Mouse (Mus musculus) ES-Bruce4 (cell line): ENCODE results near the gene Acvr1b. TPM values are rescaled to one million over a fixed set of nuclear protein-coding genes. Genes with fewer than 3 reads are reported as not detected.

Experiments used
- H3K27ac ChIP-seq: 2 replicates; pipeline ENCODE4 v1.5.1; 2012; ENCODE audit warnings: low read length, inconsistent platforms; ENCODE audit not compliant: insufficient read depth
- H3K27me3 ChIP-seq: 2 replicates; pipeline ENCODE4 v1.6.1; 2012; ENCODE audit warnings: mild to moderate bottlenecking, low read length, inconsistent platforms; ENCODE audit not compliant: control insufficient read depth, poor library complexity, insufficient read depth, severe bottlenecking
- H3K36me3 ChIP-seq: 2 replicates; pipeline ENCODE4 v1.6.1; 2012; ENCODE audit warnings: inconsistent platforms, mild to moderate bottlenecking, low read length, moderate library complexity; ENCODE audit not compliant: control insufficient read depth, poor library complexity, insufficient read depth, severe bottlenecking
- H3K4me1 ChIP-seq: one replicate; pipeline ENCODE4 v1.8.1; 2011; ENCODE audit warnings: low read length; ENCODE audit not compliant: control insufficient read depth, insufficient read depth
- H3K4me3 ChIP-seq: 2 replicates; pipeline ENCODE4 v1.5.1; 2011; ENCODE audit warnings: low read depth, mild to moderate bottlenecking, low read length
- H3K9ac ChIP-seq: 2 replicates; pipeline ENCODE4 v1.6.1; 2012; ENCODE audit warnings: low read depth, mild to moderate bottlenecking, inconsistent platforms; ENCODE audit not compliant: poor library complexity, severe bottlenecking
- H3K9me3 ChIP-seq: replicated peaks from 2 replicates; pipeline ENCODE4 v1.6.1; 2012; ENCODE audit warnings: mild to moderate bottlenecking, low read length, inconsistent platforms; ENCODE audit not compliant: control insufficient read depth, poor library complexity, insufficient read depth, severe bottlenecking
- CTCF ChIP-seq: IDR thresholded peaks from one replicate; pipeline ENCODE4 v1.8.1; 2011; ENCODE audit warnings: low read depth, low read length
- EP300 ChIP-seq: IDR thresholded peaks from 2 replicates; pipeline ENCODE4 v1.6.1; 2011; ENCODE audit warnings: low read depth, low read length; ENCODE audit not compliant: insufficient read depth
- POLR2A ChIP-seq: IDR thresholded peaks from one replicate; pipeline ENCODE4 v1.8.1; 2011; ENCODE audit warnings: low read length; ENCODE audit not compliant: insufficient read depth
- polyA plus RNA-seq: library from polyadenylated mRNA; stranded (reverse); fragments of >200 nt; gene quantifications from 2 replicates; pipeline ENCODE4 v1.2.4, GENCODE M21; 2011; ENCODE audit warnings: low read depth; ENCODE audit not compliant: missing spikeins, insufficient read depth, insufficient read length

The Acvr1b gene
- polyA plus RNA-seq, 1 experiment: 27.7 TPM

GRCm38 (mm10) chr15:101144176-101144575 is 29.7 kb upstream of the Acvr1b start:
- TF ChIP-seq CTCF (no peak), POLR2A (no peak), EP300 (no peak)
- Histone ChIP-seq H3K4me3 (no peak overlapping the region), H3K27me3 (no peaks in the 10 kb centered on the region), H3K9me3 (no peaks in the 10 kb centered on the region), H3K36me3 (no peaks in the 10 kb centered on the region), H3K27ac (no peak overlapping the region), H3K4me1 (peaks cover 11% of the 10 kb centered on the region), H3K9ac (no peak overlapping the region)

- Histone ChIP-seq H3K4me1 (peaks cover 11% of the 10 kb centered on the region), H3K9me3 (no peaks in the 10 kb centered on the region), H3K27ac (no peak overlapping the region), H3K9ac (no peak overlapping the region), H3K36me3 (no peaks in the 10 kb centered on the region), H3K4me3 (peak overlapping the region; percentile 20; the same call in 1 of the 2 replicates), H3K27me3 (no peaks in the 10 kb centered on the region)
- TF ChIP-seq POLR2A (no peak), EP300 (no peak), CTCF (no peak)
These were observed 29.1 kb upstream of the Acvr1b start for GRCm38 (mm10) chr15:101144779-101145178.

GRCm38 (mm10) chr15:101145424-101146099 is 28.3 kb upstream of the Acvr1b start:
- H3K27ac ChIP-seq: peak overlapping the region; percentile 14
- no peaks in the 10 kb centered on the region for H3K36me3 ChIP-seq
- TF ChIP-seq POLR2A: no peak
- TF ChIP-seq CTCF: peak; percentile 99
- TF ChIP-seq EP300: peak; percentile 87
- no peak overlapping the region for H3K9ac ChIP-seq
- no peaks in the 10 kb centered on the region for H3K9me3 ChIP-seq
- H3K4me1 ChIP-seq: peaks cover 11% of the 10 kb centered on the region
- no peaks in the 10 kb centered on the region for H3K27me3 ChIP-seq
- peak overlapping the region; percentile 21 for H3K4me3 ChIP-seq

DNA sequence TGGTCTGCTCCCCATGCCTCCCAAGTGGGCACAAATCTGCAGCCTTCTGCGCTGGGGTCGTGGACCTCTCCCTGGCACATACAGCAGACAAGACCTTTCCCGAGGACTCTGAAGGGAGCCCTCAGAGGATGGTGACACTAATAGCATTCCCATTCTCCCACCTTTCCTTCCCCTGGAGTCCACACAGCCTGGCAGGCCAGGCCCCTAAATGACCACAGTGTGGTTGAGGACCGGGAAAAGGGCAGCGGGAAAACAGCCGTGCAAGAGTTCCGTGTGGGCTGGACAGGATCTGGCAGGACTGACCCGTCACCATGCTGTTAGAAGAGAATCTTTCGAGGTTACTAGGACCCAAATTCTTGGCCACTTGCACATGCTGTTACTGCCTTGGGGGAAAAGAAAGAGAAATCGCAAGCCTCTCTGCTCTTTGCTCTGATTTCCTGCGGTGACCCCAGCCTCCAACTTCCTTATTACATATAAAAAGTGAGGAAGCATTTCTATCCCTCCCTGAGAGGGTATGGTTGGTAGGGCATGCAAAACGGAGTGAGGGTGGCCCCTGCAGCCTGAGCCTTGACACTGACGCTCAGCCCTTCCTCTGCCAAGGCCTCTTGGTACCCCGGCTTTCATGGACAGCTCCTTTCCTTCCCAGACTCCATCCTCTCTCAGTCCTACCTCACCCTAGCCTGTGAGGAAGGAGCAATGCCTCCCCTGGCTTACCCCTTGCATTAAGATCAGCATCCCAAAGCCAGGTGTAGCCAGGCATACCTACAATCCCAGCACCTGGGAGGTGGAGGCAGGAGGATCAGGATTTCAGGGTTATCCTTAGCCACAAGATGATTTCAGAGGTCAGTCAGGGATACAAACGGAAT is 27.5 kb upstream of the Acvr1b start:
- no peak for TF ChIP-seq EP300
- TF ChIP-seq POLR2A: no peak
- TF ChIP-seq CTCF: no peak
- no peak overlapping the region for H3K9ac ChIP-seq
- H3K27ac ChIP-seq: peak overlapping the region; percentile 14
- H3K9me3 ChIP-seq: no peaks in the 10 kb centered on the region
- no peak overlapping the region for H3K4me3 ChIP-seq
- H3K4me1 ChIP-seq: peaks cover 13% of the 10 kb centered on the region
- no peaks in the 10 kb centered on the region for H3K36me3 ChIP-seq
- no peaks in the 10 kb centered on the region for H3K27me3 ChIP-seq

GRCm38 (mm10) chr15:101147115-101147909 is 26.6 kb upstream of the Acvr1b start:
- Histone ChIP-seq H3K4me3 (no peak overlapping the region), H3K36me3 (no peaks in the 10 kb centered on the region), H3K9ac (no peak overlapping the region), H3K9me3 (no peaks in the 10 kb centered on the region), H3K27me3 (no peaks in the 10 kb centered on the region), H3K27ac (no peak overlapping the region), H3K4me1 (peaks cover 13% of the 10 kb centered on the region)
- TF ChIP-seq EP300 (no peak), POLR2A (no peak), CTCF (no peak)
